Mouse (Mus musculus) G1E (cell line): ENCODE data around the gene Add2. TPM values are rescaled to one million over a fixed set of nuclear protein-coding genes. Genes with fewer than 3 reads are reported as not detected.

Experiments used
- ATAC-seq: 2 replicates; pipeline ENCODE4 v1.8.0; 2016; ENCODE audit warnings: mild to moderate bottlenecking; ENCODE audit not compliant: insufficient number of reproducible peaks, poor library complexity, low FRiP score, severe bottlenecking; ENCODE audit errors: extremely low read depth
- DNase-seq: peaks from one replicate; pipeline ENCODE4 v3.0.0; 2012; ENCODE audit warnings: low spot score
- H3K27me3 ChIP-seq: 2 replicates; pipeline ENCODE4 v1.6.1; 2012; ENCODE audit warnings: mild to moderate bottlenecking, low read length, inconsistent platforms; ENCODE audit not compliant: insufficient read depth
- H3K36me3 ChIP-seq: replicated peaks from 2 replicates; pipeline ENCODE3; 2012; ENCODE audit warnings: mild to moderate bottlenecking, inconsistent platforms
- H3K4me1 ChIP-seq: 2 replicates; pipeline ENCODE4 v1.6.1; 2012; ENCODE audit warnings: low read depth, low read length, inconsistent platforms, mixed read lengths; ENCODE audit not compliant: insufficient read depth
- H3K4me3 ChIP-seq: 2 replicates; pipeline ENCODE4 v1.5.1; 2012; ENCODE audit warnings: low read depth, mild to moderate bottlenecking, inconsistent platforms, low read length, moderate library complexity, mixed read lengths
- H3K9me3 ChIP-seq: replicated peaks from 2 replicates; pipeline ENCODE4 v1.6.1; 2012; ENCODE audit warnings: inconsistent platforms
- CTCF ChIP-seq: IDR thresholded peaks from 2 replicates; pipeline ENCODE4 v1.5.1; 2012; ENCODE audit warnings: low read depth, low read length, inconsistent platforms, mixed read lengths
- GATA1 ChIP-seq: IDR thresholded peaks from 2 replicates; pipeline ENCODE4 v1.6.1; 2012; ENCODE audit warnings: borderline replicate concordance, low read length, inconsistent platforms, mixed read lengths
- GATA2 ChIP-seq: IDR thresholded peaks from 2 replicates; pipeline ENCODE4 v1.6.1; 2012; ENCODE audit warnings: low read depth, low read length, inconsistent platforms, borderline replicate concordance
- POLR2AphosphoS5 ChIP-seq: IDR thresholded peaks from 2 replicates; pipeline ENCODE4 v1.6.1; 2012; ENCODE audit warnings: low read depth, low read length, inconsistent platforms; ENCODE audit not compliant: insufficient replicate concordance
- TAL1 ChIP-seq: conservative IDR thresholded peaks from 2 replicates; pipeline ENCODE4 v1.6.1; 2012; ENCODE audit warnings: low read depth, low read length, inconsistent platforms, mixed read lengths
- polyA plus RNA-seq: library from polyadenylated mRNA; stranded (reverse); fragments of >175 nt; gene quantifications from 2 replicates; pipeline ENCODE4 v1.2.3, GENCODE M21; 2012
- total RNA-seq, 2 experiments: library from RNA; stranded (forward) in 1 of 2; stranded (reverse) in 1 of 2; fragments of 200-1000 nt in 1 of 2; fragments of >200 nt in 1 of 2; fragmentation: Nextera tagmentation in 1 of 2; gene quantifications; 2 replicates each; pipeline ENCODE4 v1.2.3; 2014 to 2017

The Add2 gene
- total and polyA plus RNA-seq, 3 experiments: 82.9 to 125 (median 121) TPM

DNA sequence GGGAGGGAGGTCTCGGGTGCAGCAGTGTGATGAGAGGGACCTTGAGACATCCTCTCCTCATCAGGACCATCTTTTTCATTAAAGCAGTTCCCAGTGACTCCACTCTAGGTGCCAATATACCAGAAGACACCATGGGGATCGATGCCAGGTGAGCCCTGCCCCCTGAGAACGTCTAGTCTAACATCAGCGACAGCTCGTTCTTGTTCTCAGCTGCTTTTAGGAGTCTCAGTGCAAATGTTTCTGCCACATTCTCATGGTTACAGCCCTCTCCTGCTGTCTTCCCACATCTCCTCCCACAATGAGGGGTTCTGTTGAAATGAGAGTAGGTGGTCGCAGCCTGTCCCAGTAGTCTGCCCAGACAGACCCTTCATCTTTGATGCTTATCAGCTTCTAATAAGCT, 38.2 kb downstream of the Add2 start:
- peaks cover 42% of the 10 kb centered on the region for H3K27me3 ChIP-seq
- H3K4me3 ChIP-seq: no peak overlapping the region
- no peak for ATAC-seq
- no peaks in the 10 kb centered on the region for H3K36me3 ChIP-seq
- peaks cover 20% of the 10 kb centered on the region for H3K4me1 ChIP-seq
- TF ChIP-seq GATA1: no peak
- TF ChIP-seq GATA2: no peak
- TF ChIP-seq POLR2AphosphoS5: no peak
- TF ChIP-seq TAL1: no peak
- TF ChIP-seq CTCF: no peak
- DNase-seq: no peak
- no peaks in the 10 kb centered on the region for H3K9me3 ChIP-seq

DNA sequence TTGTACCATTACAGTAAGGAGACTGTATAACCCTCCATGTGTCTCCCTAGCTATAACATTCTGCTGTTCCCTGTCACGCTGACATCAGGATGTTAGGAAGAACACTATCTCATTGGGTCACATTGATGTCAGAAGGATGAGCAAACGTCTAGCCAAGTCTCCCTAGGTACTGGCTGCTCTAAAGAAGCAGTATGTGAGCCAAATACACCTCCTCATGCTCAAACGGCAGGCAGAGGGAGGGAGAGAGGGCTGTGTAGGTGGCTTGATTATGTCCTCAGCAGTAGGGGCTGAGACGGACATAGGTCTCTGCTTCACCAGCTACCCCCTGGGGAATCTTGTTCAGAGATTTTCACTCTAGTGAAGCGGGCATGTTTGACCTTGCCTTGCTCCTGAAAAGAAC, 38.7 kb downstream of the Add2 start:
- Histone ChIP-seq H3K27me3 (peaks cover 40% of the 10 kb centered on the region), H3K9me3 (no peaks in the 10 kb centered on the region), H3K4me1 (peaks cover 20% of the 10 kb centered on the region), H3K4me3 (no peak overlapping the region), H3K36me3 (no peaks in the 10 kb centered on the region)
- TF ChIP-seq CTCF (no peak), GATA2 (no peak), TAL1 (no peak), GATA1 (no peak), POLR2AphosphoS5 (no peak)
- DNase-seq: no peak
- no peak for ATAC-seq

DNA sequence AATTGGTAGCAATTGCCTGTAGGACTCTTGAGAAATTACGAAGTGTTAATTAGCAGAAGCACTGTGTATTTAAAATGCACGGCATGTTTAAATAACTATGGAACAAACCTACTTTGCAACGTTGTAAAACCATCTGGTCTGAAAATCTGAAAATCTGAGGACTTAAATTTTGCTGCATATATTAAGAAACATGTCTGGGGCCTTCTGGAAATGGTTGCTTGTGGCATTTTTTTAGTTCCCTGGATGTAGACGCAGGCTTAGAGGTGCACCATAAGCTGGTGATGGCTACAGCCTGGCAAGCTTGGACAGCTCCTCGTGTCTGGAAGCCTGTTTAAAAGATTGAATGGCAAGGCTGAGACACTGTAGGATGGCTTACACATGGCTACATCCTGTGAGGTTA, 40.5 kb downstream of the Add2 start:
- DNase-seq (no peak), ATAC-seq (no peak)
- no peaks in the 10 kb centered on the region for H3K36me3 ChIP-seq
- H3K27me3 ChIP-seq: peaks cover 25% of the 10 kb centered on the region
- H3K4me3 ChIP-seq: no peak overlapping the region
- H3K9me3 ChIP-seq: peaks cover 8% of the 10 kb centered on the region
- peaks cover 29% of the 10 kb centered on the region for H3K4me1 ChIP-seq
- TF ChIP-seq GATA2 (no peak), POLR2AphosphoS5 (no peak), CTCF (no peak), TAL1 (no peak), GATA1 (no peak)

DNA sequence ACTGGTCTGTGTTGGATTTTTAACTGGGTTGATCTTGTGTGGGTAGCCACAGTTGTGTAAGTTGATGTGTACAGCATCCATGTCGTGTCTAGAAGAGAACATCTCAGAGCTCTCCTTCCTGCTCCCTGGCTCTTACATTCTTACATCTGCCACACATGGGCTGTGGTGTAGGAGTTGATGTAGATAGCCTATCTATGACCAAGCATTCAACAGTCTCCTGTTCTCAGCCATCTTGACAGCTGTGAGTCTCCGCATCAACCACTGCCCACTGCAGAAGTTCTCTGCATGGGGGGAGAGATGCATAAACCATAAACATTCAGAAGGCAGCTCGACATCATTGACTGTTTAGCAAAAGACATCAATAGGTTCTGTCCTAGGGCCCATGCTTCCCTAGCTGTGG, 41.4 kb downstream of the Add2 start:
- H3K27me3 ChIP-seq: peaks cover 25% of the 10 kb centered on the region
- H3K36me3 ChIP-seq: no peaks in the 10 kb centered on the region
- DNase-seq (no peak), ATAC-seq (no peak)
- TF ChIP-seq TAL1: no peak
- no peak for TF ChIP-seq POLR2AphosphoS5
- TF ChIP-seq GATA2: no peak
- TF ChIP-seq GATA1: no peak
- no peak for TF ChIP-seq CTCF
- H3K4me3 ChIP-seq: no peak overlapping the region
- H3K4me1 ChIP-seq: peaks cover 31% of the 10 kb centered on the region
- H3K9me3 ChIP-seq: peaks cover 8% of the 10 kb centered on the region

DNA sequence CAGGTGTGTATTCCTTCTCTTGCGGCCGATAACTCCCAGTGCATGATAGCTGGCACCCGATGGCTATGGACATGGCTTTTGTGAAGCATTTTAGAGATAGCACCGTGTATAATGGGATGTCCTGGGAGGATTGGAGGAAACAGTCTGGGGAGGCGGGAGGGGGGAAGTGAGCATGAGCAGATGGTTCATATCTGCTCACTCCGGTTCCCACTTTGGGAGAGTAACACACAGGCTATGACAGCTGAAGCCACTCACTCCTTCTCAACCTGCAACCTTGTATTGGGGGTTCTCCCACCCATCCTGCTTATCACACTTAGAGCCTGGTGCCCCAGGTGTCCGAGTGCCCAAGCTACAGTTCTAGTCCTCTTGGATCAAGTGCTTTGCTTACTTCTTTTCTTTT, 41.8 kb downstream of the Add2 start:
- Histone ChIP-seq H3K9me3 (peaks cover 8% of the 10 kb centered on the region), H3K27me3 (peaks cover 22% of the 10 kb centered on the region), H3K4me1 (peaks cover 35% of the 10 kb centered on the region), H3K4me3 (no peak overlapping the region), H3K36me3 (no peaks in the 10 kb centered on the region)
- TF ChIP-seq POLR2AphosphoS5: no peak
- DNase-seq (no peak), ATAC-seq (no peak)

DNA sequence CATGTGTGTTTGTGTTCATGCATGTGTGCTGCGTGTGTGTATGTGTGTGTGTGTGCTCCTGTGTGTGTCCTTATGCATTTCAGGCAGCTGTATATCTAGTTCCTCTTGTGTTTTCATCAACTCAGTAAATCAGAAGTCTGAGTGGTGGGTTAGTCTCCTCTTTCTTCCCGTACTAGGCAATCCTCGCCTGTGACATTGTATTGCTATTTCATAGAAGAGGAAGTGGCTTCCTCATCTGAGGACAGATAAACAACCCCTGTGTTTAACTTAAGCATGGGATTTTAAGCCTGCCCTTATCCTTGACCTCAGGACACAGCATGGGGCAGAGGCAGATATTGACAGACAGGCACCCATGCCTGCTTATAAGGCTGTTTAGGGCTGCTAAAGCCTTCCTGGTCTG, 45.4 kb downstream of the Add2 start:
- no peak for ATAC-seq
- Histone ChIP-seq H3K9me3 (peaks cover 8% of the 10 kb centered on the region), H3K4me1 (peaks cover 66% of the 10 kb centered on the region), H3K27me3 (no peaks in the 10 kb centered on the region; the same call in 1 of the 2 replicates), H3K4me3 (no peak overlapping the region), H3K36me3 (no peaks in the 10 kb centered on the region)
- no peak for DNase-seq
- TF ChIP-seq GATA1 (no peak), CTCF (no peak), GATA2 (no peak), POLR2AphosphoS5 (no peak), TAL1 (no peak)

DNA sequence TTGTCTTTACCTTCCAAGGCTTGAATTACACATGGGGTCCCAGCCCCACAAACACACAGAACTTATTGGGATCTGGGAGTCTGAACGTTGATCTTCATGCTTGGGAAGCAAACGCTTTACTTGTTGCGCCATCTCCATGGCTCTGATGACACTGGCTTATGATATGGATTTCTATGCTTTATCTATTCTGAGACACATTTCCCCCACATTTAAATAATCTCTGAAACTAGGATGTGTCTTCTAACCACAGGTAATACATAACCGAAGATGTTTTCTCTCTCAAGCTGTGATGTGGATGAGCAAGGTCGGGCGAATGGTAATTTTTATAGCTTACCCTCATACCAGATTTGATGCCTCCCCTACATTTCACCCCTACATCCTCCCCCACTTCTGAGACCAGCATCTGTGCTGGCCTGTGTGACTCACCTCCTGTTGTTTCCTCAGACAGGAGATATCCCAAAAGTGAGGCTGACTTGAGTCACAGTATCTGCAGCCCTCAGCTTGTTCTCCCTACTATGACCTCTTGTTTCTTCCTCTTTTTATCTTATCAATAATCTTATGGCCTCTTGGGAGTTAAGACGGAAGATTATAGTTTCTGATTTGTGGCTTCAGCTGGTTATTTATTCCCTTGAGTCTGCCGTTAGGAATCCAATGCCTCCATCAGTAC, 46.2 kb downstream of the Add2 start:
- peaks cover 8% of the 10 kb centered on the region for H3K9me3 ChIP-seq
- H3K27me3 ChIP-seq: no peaks in the 10 kb centered on the region
- TF ChIP-seq POLR2AphosphoS5: no peak
- TF ChIP-seq TAL1: peak; percentile 89
- peak; percentile 44 for DNase-seq
- peak overlapping the region; percentile 11; the same call in 1 of the 2 replicates for H3K4me3 ChIP-seq
- peak; percentile 70 for ATAC-seq
- H3K4me1 ChIP-seq: peaks cover 73% of the 10 kb centered on the region
- H3K36me3 ChIP-seq: peaks cover 1% of the 10 kb centered on the region
